Mouse (Mus musculus) thymus, adult 2 months (tissue): ENCODE data around the gene Espn.

Experiments used
- CTCF ChIP-seq: fragments of 200-500 bp; IDR thresholded peaks from 2 replicates; pipeline ENCODE4 v1.5.1; 2012; ENCODE audit warnings: mild to moderate bottlenecking, control low read depth, low read length, moderate library complexity, borderline replicate concordance; ENCODE audit not compliant: control insufficient read depth, poor library complexity, insufficient read depth; ENCODE audit errors: extremely low read depth
- POLR2A ChIP-seq: fragments of 200-500 bp; IDR thresholded peaks from 2 replicates; pipeline ENCODE4 v1.6.1; 2012; ENCODE audit warnings: mild to moderate bottlenecking, low read length, control low read depth, moderate library complexity; ENCODE audit not compliant: control insufficient read depth, poor library complexity, insufficient read depth; ENCODE audit errors: extremely low read depth

- TF ChIP-seq CTCF, result peak; percentile 88
- no peak for TF ChIP-seq POLR2A
Measured at GRCm38 (mm10) chr4:152134507-152134906, 17.7 kb downstream of the Espn start.
